Mouse (Mus musculus): Measurements from ENCODE around the gene Cwc15.

GRCm38 (mm10) chr9:14547584-14548365, 47.4 kb downstream of the Cwc15 start:
- TF ChIP-seq POLR2A (IDR thresholded peaks at IDR 0.05; ENCODE audit: insufficient read depth, low read depth, low read length), result no peak
- TF ChIP-seq CTCF (IDR thresholded peaks at IDR 0.05; ENCODE audit: insufficient read depth, low read depth, low read length), result no peak

All from olfactory bulb, adult 2 months (tissue).